Mouse (Mus musculus) heart, embryonic 11.5 days (tissue): ENCODE measurements around the gene Pik3c2a. TPM values are rescaled to one million over a fixed set of nuclear protein-coding genes. Genes with fewer than 3 reads are reported as not detected.
A peak's percentile ranks its signal among the peaks of the same experiment; 100 is the strongest.

ENCODE experiments used
- ATAC-seq: fragments of 200-750 bp; cut with Nextera tagmentation; replicated peaks from 2 replicates; pipeline ENCODE4 v1.8.0; 2017; ENCODE audit warnings: moderate library complexity; ENCODE audit not compliant: insufficient number of reproducible peaks, low FRiP score, low TSS enrichment
- H3K27ac ChIP-seq: fragments of 300-500 bp; sonication (generic); 2 replicates; pipeline ENCODE4 v1.5.1; 2014; ENCODE audit warnings: mild to moderate bottlenecking, low read depth, low read length
- H3K27me3 ChIP-seq: fragments of 300-500 bp; sonication (generic); 2 replicates; pipeline ENCODE4 v1.6.1; 2014; ENCODE audit warnings: mild to moderate bottlenecking, low read length, mixed read lengths; ENCODE audit not compliant: control insufficient read depth, insufficient read depth
- H3K36me3 ChIP-seq: fragments of 300-500 bp; sonication (generic); 2 replicates; pipeline ENCODE4 v1.6.1; 2014; ENCODE audit warnings: mild to moderate bottlenecking, low read length, moderate library complexity, mixed read lengths; ENCODE audit not compliant: control insufficient read depth, insufficient read depth
- H3K4me1 ChIP-seq: fragments of 300-500 bp; sonication (generic); 2 replicates; pipeline ENCODE4 v1.6.1; 2014; ENCODE audit warnings: low read length; ENCODE audit not compliant: control insufficient read depth, insufficient read depth
- H3K4me2 ChIP-seq: fragments of 300-500 bp; sonication (generic); 2 replicates; pipeline ENCODE4 v1.6.1; 2014; ENCODE audit warnings: mild to moderate bottlenecking, moderate library complexity
- H3K4me3 ChIP-seq: fragments of 300-500 bp; sonication (generic); 2 replicates; pipeline ENCODE4 v1.5.1; 2014; ENCODE audit warnings: low read depth, low read length
- H3K9ac ChIP-seq: fragments of 300-500 bp; sonication (generic); 2 replicates; pipeline ENCODE4 v1.6.1; 2014; ENCODE audit warnings: mild to moderate bottlenecking, low read depth, low read length, moderate library complexity
- H3K9me3 ChIP-seq: fragments of 300-500 bp; sonication (generic); replicated peaks from 2 replicates; pipeline ENCODE4 v1.6.1; 2016; ENCODE audit warnings: low read length; ENCODE audit not compliant: control insufficient read depth
- WGBS: fragments of 180-500 bp; shearing (Covaris S2); extraction: QIAGEN DNeasy Blood & Tissue Kit; methylation state at CpG from one replicate; pipeline ENCODE4 v1.1.7; 2014; ENCODE audit not compliant: insufficient replicate concordance; 5-methylcytosine and 5-hydroxymethylcytosine counted together
- polyA plus RNA-seq: library from polyadenylated mRNA; unstranded; fragments of >200 nt; fragmentation: Nextera tagmentation; extraction: Ambion mirVana; gene quantifications from 2 replicates; pipeline ENCODE4 v1.2.1, GENCODE M21; 2014

Pik3c2a gene
- polyA plus RNA-seq: 24.7 and 29.5 TPM in 2 replicates

- H3K9me3 ChIP-seq: no peaks in the 10 kb centered on the region
- under 1% methylated on average over 72 of the region's 72 CpGs for WGBS
- peak; percentile 98 for ATAC-seq
- H3K9ac ChIP-seq: peak within 1 kb of the TSS; percentile 85
- peak within 1 kb of the TSS; percentile 95 for H3K4me2 ChIP-seq
- H3K27ac ChIP-seq: peak within 1 kb of the TSS; percentile 92
- peak within 1 kb of the TSS; percentile 98 for H3K4me3 ChIP-seq
- H3K36me3 ChIP-seq: 0 out of 2 replicates have a peak, but pooled peaks cover 2% of the 10 kb centered on the region
- no peaks in the 10 kb centered on the region for H3K27me3 ChIP-seq
- H3K4me1 ChIP-seq: peaks cover 18% of the 10 kb centered on the region
Observed at GRCm38 (mm10) chr7:116443004-116443696, at the start of gene Pik3c2a. Gene Pik3c2a (minus strand): TSS chr7:116443449.

GRCm38 (mm10) chr7:116491113-116491512 lies 47.9 kb upstream of the Pik3c2a start:
- no peak overlapping the region for H3K4me2 ChIP-seq
- H3K4me1 ChIP-seq: no peaks in the 10 kb centered on the region
- no peak for ATAC-seq
- peaks cover 2% of the 10 kb centered on the region; the same call in 1 of the 2 replicates for H3K9me3 ChIP-seq
- no peak overlapping the region for H3K4me3 ChIP-seq
- H3K36me3 ChIP-seq: no peaks in the 10 kb centered on the region
- 73% methylated on average over 4 of the region's 4 CpGs for WGBS
- no peak overlapping the region for H3K9ac ChIP-seq
- no peak overlapping the region for H3K27ac ChIP-seq
- H3K27me3 ChIP-seq: no peaks in the 10 kb centered on the region

GRCm38 (mm10) chr7:116485062-116485601 lies 41.9 kb upstream of the Pik3c2a start:
- H3K4me1 ChIP-seq: 0 out of 2 replicates have a peak, but pooled peaks cover 3% of the 10 kb centered on the region
- H3K27me3 ChIP-seq: no peaks in the 10 kb centered on the region
- ATAC-seq: no peak
- no peak overlapping the region for H3K4me3 ChIP-seq
- no peak overlapping the region for H3K9ac ChIP-seq
- H3K36me3 ChIP-seq: no peaks in the 10 kb centered on the region
- no peak overlapping the region for H3K27ac ChIP-seq
- H3K9me3 ChIP-seq: no peaks in the 10 kb centered on the region
- WGBS: 65% methylated on average over 1 of the region's 1 CpGs
- H3K4me2 ChIP-seq: no peak overlapping the region

- H3K36me3 ChIP-seq: no peaks in the 10 kb centered on the region
- WGBS: 54% methylated on average over 5 of the region's 5 CpGs
- H3K4me2 ChIP-seq: peak overlapping the region; percentile 37
- no peaks in the 10 kb centered on the region for H3K27me3 ChIP-seq
- no peak overlapping the region for H3K27ac ChIP-seq
- ATAC-seq: no peak
- no peak overlapping the region for H3K4me3 ChIP-seq
- H3K4me1 ChIP-seq: 0 out of 2 replicates have a peak, but pooled peaks cover 3% of the 10 kb centered on the region
- H3K9me3 ChIP-seq: no peaks in the 10 kb centered on the region
- H3K9ac ChIP-seq: no peak overlapping the region
Observed at GRCm38 (mm10) chr7:116484213-116484612, 41.0 kb upstream of the Pik3c2a start.

- 49% methylated on average over 5 of the region's 5 CpGs for WGBS
- ATAC-seq: no peak
- H3K27ac ChIP-seq: no peak overlapping the region
- no peak overlapping the region for H3K4me3 ChIP-seq
- no peaks in the 10 kb centered on the region for H3K36me3 ChIP-seq
- no peaks in the 10 kb centered on the region for H3K9me3 ChIP-seq
- H3K4me1 ChIP-seq: 0 out of 2 replicates have a peak, but pooled peaks cover 3% of the 10 kb centered on the region
- peak overlapping the region; percentile 37 for H3K4me2 ChIP-seq
- no peak overlapping the region for H3K9ac ChIP-seq
- no peaks in the 10 kb centered on the region for H3K27me3 ChIP-seq
Observed at GRCm38 (mm10) chr7:116483782-116484181, 40.5 kb upstream of the Pik3c2a start.

GRCm38 (mm10) chr7:116483106-116483505 lies 39.9 kb upstream of the Pik3c2a start:
- H3K27ac ChIP-seq: no peak overlapping the region
- no peaks in the 10 kb centered on the region for H3K9me3 ChIP-seq
- H3K9ac ChIP-seq: no peak overlapping the region
- WGBS: 25% methylated on average over 1 of the region's 1 CpGs
- no peaks in the 10 kb centered on the region for H3K27me3 ChIP-seq
- 0 out of 2 replicates have a peak, but pooled peaks cover 3% of the 10 kb centered on the region for H3K4me1 ChIP-seq
- H3K4me2 ChIP-seq: no peak overlapping the region
- H3K36me3 ChIP-seq: no peaks in the 10 kb centered on the region
- ATAC-seq: no peak
- H3K4me3 ChIP-seq: no peak overlapping the region

- H3K9ac ChIP-seq: no peak overlapping the region
- no peak overlapping the region for H3K27ac ChIP-seq
- WGBS: 77% methylated on average over 5 of the region's 5 CpGs
- H3K4me2 ChIP-seq: no peak overlapping the region
- H3K36me3 ChIP-seq: no peaks in the 10 kb centered on the region
- no peaks in the 10 kb centered on the region for H3K27me3 ChIP-seq
- no peaks in the 10 kb centered on the region for H3K4me1 ChIP-seq
- H3K9me3 ChIP-seq: no peaks in the 10 kb centered on the region
- ATAC-seq: no peak
- no peak overlapping the region for H3K4me3 ChIP-seq
Observed at GRCm38 (mm10) chr7:116476264-116476663, 33.0 kb upstream of the Pik3c2a start.

GRCm38 (mm10) chr7:116475836-116476235 lies 32.6 kb upstream of the Pik3c2a start:
- H3K27me3 ChIP-seq: no peaks in the 10 kb centered on the region
- no peaks in the 10 kb centered on the region for H3K9me3 ChIP-seq
- H3K4me3 ChIP-seq: no peak overlapping the region
- ATAC-seq: no peak
- no peak overlapping the region for H3K9ac ChIP-seq
- no peak overlapping the region for H3K4me2 ChIP-seq
- no peak overlapping the region for H3K27ac ChIP-seq
- H3K4me1 ChIP-seq: no peaks in the 10 kb centered on the region
- no peaks in the 10 kb centered on the region for H3K36me3 ChIP-seq

- no peaks in the 10 kb centered on the region for H3K4me1 ChIP-seq
- WGBS: 27% methylated on average over 8 of the region's 8 CpGs
- ATAC-seq: no peak
- H3K4me2 ChIP-seq: no peak overlapping the region
- no peaks in the 10 kb centered on the region for H3K27me3 ChIP-seq
- no peak overlapping the region for H3K9ac ChIP-seq
- H3K36me3 ChIP-seq: no peaks in the 10 kb centered on the region
- no peak overlapping the region for H3K27ac ChIP-seq
- no peak overlapping the region for H3K4me3 ChIP-seq
- no peaks in the 10 kb centered on the region for H3K9me3 ChIP-seq
Observed at GRCm38 (mm10) chr7:116462114-116462513, 18.9 kb upstream of the Pik3c2a start.
